9 mouse cellular contexts compared by ENCODE assay signal in genomic region chr17:37083327-37083726, GRCm38 (mm10). TPM values are rescaled to one million over a fixed set of nuclear protein-coding genes. Genes with fewer than 3 reads are reported as not detected.
DNase-seq lines count a peak whose midpoint lies in the region; TF ChIP-seq lines count a peak whose summit lies in the region.
"Had no signal": no experiment of that assay in that cellular context is flagged by ENCODE, and none has a peak within 500 bp of the region (broad histone marks: within the 10 kb centered on the region; RNA-seq: fewer than 3 reads in every experiment).

No protein-coding gene starts in this region.

- intact Hi-C loops in heart, adult 2 months (cut with DNase I), result loop anchor here (1.0 kb wide), 1 partner anchor 120 kb away; no protein-coding TSS in a partner anchor

- peak; percentile 69; the same call in 1 of the 2 replicates for TF ChIP-seq EP300 in heart, adult 2 months (IDR thresholded peaks at IDR 0.05; ENCODE audit: insufficient read depth, low read depth, low read length)

- H3K36me3 ChIP-seq in ES-E14 (ENCODE audit: control insufficient read depth, insufficient read depth, low read length, poor library complexity, severe bottlenecking), result no peaks in the 10 kb centered on the region; the same call in 1 of the 2 replicates
- no peaks in the 10 kb centered on the region for H3K36me3 ChIP-seq in heart, adult 2 months (ENCODE audit: control insufficient read depth, insufficient read depth, low read length)

- in situ Hi-C loops in ES-E14 (cut with MboI; ENCODE audit: low sequenced_read_pairs in 2 of 2, unreplicated experiment in 2 of 2), result no loop called here

- TF ChIP-seq POLR2A in cerebellum, adult 2 months (IDR thresholded peaks at IDR 0.05; ENCODE audit: borderline replicate concordance, insufficient read depth, low read length), result no peak
- no peak for TF ChIP-seq POLR2A in heart, adult 2 months (IDR thresholded peaks at IDR 0.05; ENCODE audit: insufficient read depth, low read depth, low read length)

- no peak overlapping the region for H3K4me3 ChIP-seq in cerebellum, adult 2 months (replicated peaks; ENCODE audit: insufficient read depth, low read depth, low read length)
- no peak overlapping the region for H3K4me3 ChIP-seq in ES-E14 (ENCODE audit: insufficient read depth in 1 of 2, low read depth in 1 of 2, low read length in 2 of 2, poor library complexity in 1 of 2, severe bottlenecking in 1 of 2)
- H3K4me3 ChIP-seq in heart, adult 2 months, result no peak overlapping the region
- H3K4me3 ChIP-seq: megakaryocyte, embryonic 14.5 days had no signal

- no peaks in the 10 kb centered on the region for H3K9me3 ChIP-seq in ES-E14 (ENCODE audit: control insufficient read depth, insufficient read depth, low read depth, low read length)
- H3K9me3 ChIP-seq: megakaryocyte, embryonic 14.5 days had no signal

- peaks cover 1% of the 10 kb centered on the region; the same call in 1 of the 2 replicates for H3K27me3 ChIP-seq in cerebellum, adult 2 months (ENCODE audit: control insufficient read depth, insufficient read depth, low read length)
- no peaks in the 10 kb centered on the region for H3K27me3 ChIP-seq in heart, adult 2 months (ENCODE audit: control insufficient read depth, insufficient read depth, low read length)

- 6% methylated on average over 8 of the region's 8 CpGs for WGBS in cerebellum, adult 2 months
- 2% methylated on average over 8 of the region's 8 CpGs for WGBS in heart, adult 2 months

- DNase-seq in cerebellum, adult 2 months, result peak in 1 of 2 experiments; percentile 26
- no peak for DNase-seq in cerebellum, adult 9-11 months
- DNase-seq in ES-E14 (ENCODE audit: low read depth, low spot score), result peak; percentile 65
- DNase-seq in cerebellum, postnatal 14 days, result peak; percentile 77 to 85
- peak; percentile 27 to 52 for DNase-seq in heart, adult 2 months
- DNase-seq in kidney, adult 8-10 months, result peak; percentile 17 to 42
- DNase-seq in lung, postnatal 10 days, result peak; percentile 69
- peak; percentile 55 for DNase-seq in retina, adult 2 months (ENCODE audit: low read depth, low spot score)

- no peaks in the 10 kb centered on the region for H3K4me1 ChIP-seq in cerebellum, adult 2 months (ENCODE audit: control insufficient read depth, insufficient read depth, low read length)
- H3K4me1 ChIP-seq in ES-E14 (ENCODE audit: control insufficient read depth in 2 of 2, insufficient read depth in 2 of 2, low read length in 2 of 2, poor library complexity in 1 of 2), result peaks cover 7 to 16% of the 10 kb centered on the region in 2 experiments
- H3K4me1 ChIP-seq in heart, adult 2 months (ENCODE audit: control insufficient read depth, insufficient read depth, low read length), result no peaks in the 10 kb centered on the region

- TF ChIP-seq CTCF in cerebellum, adult 2 months (IDR thresholded peaks at IDR 0.05; ENCODE audit: borderline replicate concordance, insufficient read depth, low read depth, low read length), result peak; percentile 80
- peak; percentile 77 for TF ChIP-seq CTCF in heart, adult 2 months (IDR thresholded peaks at IDR 0.05)

- no peak overlapping the region for H3K9ac ChIP-seq in ES-E14 (ENCODE audit: insufficient read depth, low read depth, low read length, poor library complexity, severe bottlenecking)
- H3K9ac ChIP-seq in heart, adult 2 months (ENCODE audit: low read depth, low read length), result no peak overlapping the region

- no peaks in the 10 kb centered on the region for H3K79me2 ChIP-seq in heart, adult 2 months (replicated peaks; ENCODE audit: control insufficient read depth, insufficient read depth, low read length)

- H3K27ac ChIP-seq in cerebellum, adult 2 months (ENCODE audit: insufficient read depth, low read length), result no peak overlapping the region
- no peak overlapping the region for H3K27ac ChIP-seq in ES-E14 (ENCODE audit: insufficient read depth, low read depth, low read length, poor library complexity, severe bottlenecking)
- no peak overlapping the region for H3K27ac ChIP-seq in heart, adult 2 months

TF ChIP-seq in ES-E14, 5 proteins besides CTCF, POLR2A, EP300 and RAD21:
- TF ChIP-seq ZNF384 (IDR thresholded peaks at IDR 0.05; ENCODE audit: low read depth, low read length), result no peak
- no peak for TF ChIP-seq MAFK (IDR thresholded peaks at IDR 0.05; ENCODE audit: insufficient read depth, low read depth, low read length)
- 0 out of 2 replicates have a peak, but pooled peaks have one; percentile 47 for TF ChIP-seq ZC3H11A (IDR thresholded peaks at IDR 0.05; ENCODE audit: borderline replicate concordance, low read depth, low read length)

RNA-seq across cellular contexts. Expression of gene Olfr90, which starts 5.0 kb away (rescaled TPM):
- not detected in 2 replicates for polyA plus RNA-seq in cerebellum, adult 2 months (2012; rRNA removed)
- total RNA-seq in ES-E14 (2012; rRNA removed), result 0.11 and 0.22 TPM in 2 replicates
- not detected for total RNA-seq in heart, adult 2 months (2021)
- polyA plus RNA-seq in heart, adult 2 months (2012; rRNA removed), result not detected in 2 replicates

RNA-seq across cellular contexts. Expression of gene Olfr91, which starts 14.8 kb away (rescaled TPM):
- not detected in 2 replicates for polyA plus RNA-seq in cerebellum, adult 2 months (2012; rRNA removed)
- total RNA-seq in ES-E14 (2012; rRNA removed), result 0.11 and 0.13 TPM in 2 replicates
- not detected for total RNA-seq in heart, adult 2 months (2021)
- not detected in 2 replicates for polyA plus RNA-seq in heart, adult 2 months (2012; rRNA removed)

RNA-seq across cellular contexts. Expression of gene Olfr92, which starts 36.6 kb away (rescaled TPM):
- not detected in 2 replicates for polyA plus RNA-seq in cerebellum, adult 2 months (2012; rRNA removed)
- not detected in 2 replicates for total RNA-seq in ES-E14 (2012; rRNA removed)
- not detected for total RNA-seq in heart, adult 2 months (2021)
- not detected in 2 replicates for polyA plus RNA-seq in heart, adult 2 months (2012; rRNA removed)

RNA-seq across cellular contexts. Expression of gene Gabbr1, which starts 37.6 kb away (rescaled TPM):
- polyA plus RNA-seq in cerebellum, adult 2 months (2012; rRNA removed), result 403 and 405 TPM in 2 replicates
- total RNA-seq in ES-E14 (2012; rRNA removed), result 60.9 and 106 TPM in 2 replicates
- total RNA-seq in heart, adult 2 months (2021), result 1 to 10 TPM; 6.5 to 6.7 TPM
- 15.5 and 17.4 TPM in 2 replicates for polyA plus RNA-seq in heart, adult 2 months (2012; rRNA removed)
